Mouse (Mus musculus): ENCODE data around the gene Plekhm2.

- TF ChIP-seq CTCF (IDR thresholded peaks at IDR 0.05; ENCODE audit: low read depth, low read length) = no peak
- TF ChIP-seq POLR2A (IDR thresholded peaks at IDR 0.05; ENCODE audit: extremely low read depth, insufficient read depth, low read length) = no peak
Measured at GRCm38 (mm10) chr4:141581051-141581450, 83.6 kb downstream of the Plekhm2 start.

Data from liver, adult 2 months (tissue).